Mouse (Mus musculus): Measurements from ENCODE around the gene Slc6a9. TPM values are rescaled to one million over a fixed set of nuclear protein-coding genes. Genes with fewer than 3 reads are reported as not detected.

Gene Slc6a9
- total RNA-seq, 2 experiments from 2014 or later, result 8.6 to 9.2 TPM

DNA sequence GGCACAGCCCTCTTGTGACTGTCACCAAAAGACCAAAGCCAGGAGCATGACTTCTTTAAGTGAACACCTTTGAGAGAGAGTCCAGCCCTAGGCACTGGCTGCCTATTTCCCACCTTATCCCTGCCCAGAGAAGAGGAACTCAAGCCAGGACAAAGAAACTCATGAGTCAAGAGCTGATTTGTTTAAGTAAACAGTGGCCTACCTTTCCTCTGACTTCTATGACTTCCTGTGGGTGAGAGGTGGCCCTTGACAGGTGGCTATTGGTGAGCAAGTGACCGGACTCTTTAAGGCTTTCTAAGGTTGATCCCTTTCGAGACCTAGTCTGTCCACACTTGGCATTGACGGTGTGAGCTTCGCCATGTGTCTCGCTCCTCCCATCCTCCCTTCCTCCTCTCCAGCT, 6.5 kb downstream of the Slc6a9 start:
- no peak for DNase-seq

GRCm38 (mm10) chr4:117841566-117841965, 7.3 kb downstream of the Slc6a9 start:
- DNase-seq, result no peak

- no peak for DNase-seq
These were observed 8.8 kb downstream of the Slc6a9 start for GRCm38 (mm10) chr4:117843101-117843500.

DNA sequence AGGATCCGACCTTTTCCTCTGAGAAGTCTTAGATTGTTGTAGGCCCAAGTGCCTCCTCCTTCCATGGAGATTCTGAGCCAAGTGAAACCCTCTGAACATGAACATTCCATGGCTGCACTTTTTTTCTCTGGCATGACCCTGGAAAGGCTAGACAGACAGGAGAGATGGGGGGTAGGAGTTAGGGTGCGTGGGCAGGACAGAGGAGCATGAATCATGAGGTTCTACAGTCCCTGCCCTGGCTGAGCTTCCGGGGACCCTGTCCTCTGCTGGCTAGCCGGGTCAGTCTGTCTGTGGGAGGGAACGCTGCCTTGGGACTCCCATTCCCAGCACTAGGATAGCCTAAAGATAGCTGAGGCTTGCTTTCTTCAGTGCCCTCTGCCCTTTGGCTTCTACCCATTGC, 10.2 kb downstream of the Slc6a9 start:
- no peak for DNase-seq

GRCm38 (mm10) chr4:117845316-117845715, 11.0 kb downstream of the Slc6a9 start:
- DNase-seq, result no peak

DNA sequence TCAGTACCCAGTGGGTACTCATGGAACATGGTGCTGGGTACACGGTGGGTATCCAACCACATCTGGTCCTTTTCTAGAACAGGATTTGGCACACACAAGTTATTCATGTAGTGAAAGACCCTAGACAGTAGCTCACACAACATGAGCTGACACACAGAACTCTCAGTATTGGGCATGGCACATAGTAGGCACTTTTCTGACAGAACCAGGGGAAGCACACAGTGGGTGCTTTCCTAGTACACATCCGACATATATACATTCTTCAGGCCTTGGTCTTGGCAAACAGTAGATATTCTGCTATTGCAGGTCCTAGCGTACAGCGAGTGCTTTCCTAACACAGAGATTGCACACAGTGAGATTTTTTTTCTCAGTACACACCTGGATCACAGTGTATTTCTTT, 12.0 kb downstream of the Slc6a9 start:
- DNase-seq, result no peak

DNA sequence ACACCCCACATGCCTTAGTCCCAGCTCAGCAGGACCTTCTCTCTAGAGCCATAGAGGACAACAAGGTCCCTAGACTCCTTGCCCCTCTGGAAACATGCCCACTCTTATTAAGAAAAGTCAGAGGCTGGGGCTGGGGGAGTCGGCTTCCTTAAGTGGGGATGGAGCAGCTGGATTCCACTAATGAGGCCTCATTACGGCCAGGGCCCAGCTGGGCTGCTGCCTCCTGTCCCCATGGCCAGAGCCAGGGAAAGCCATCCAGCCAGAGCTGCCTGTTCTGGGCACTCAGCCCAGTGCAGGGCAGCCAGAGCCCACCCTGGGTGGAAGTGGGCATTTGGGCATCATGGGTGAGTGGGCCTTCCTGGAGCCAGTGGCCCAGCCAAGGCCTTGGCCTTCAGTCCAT, 12.7 kb downstream of the Slc6a9 start:
- no peak for DNase-seq

DNA sequence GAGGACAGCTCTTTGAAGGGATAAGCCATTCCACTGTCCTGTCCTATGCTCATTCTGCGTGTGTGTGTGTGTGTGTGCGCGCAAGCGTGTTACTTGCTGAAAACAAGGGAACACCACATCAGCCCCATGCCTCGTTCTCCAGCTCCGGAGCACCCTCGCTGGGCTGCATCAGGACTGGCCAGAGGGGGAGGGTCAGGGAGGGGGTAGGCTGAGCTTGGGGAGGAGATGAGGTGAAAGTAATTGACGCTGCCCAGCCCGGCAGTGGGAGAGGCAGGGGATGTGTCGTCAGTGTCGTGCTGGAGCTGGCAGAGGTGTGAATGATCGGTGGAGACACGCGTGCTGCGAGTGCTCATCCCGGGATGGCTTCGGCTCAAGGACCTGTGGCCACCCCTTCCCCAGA, 14.8 kb downstream of the Slc6a9 start:
- no peak for DNase-seq

DNA sequence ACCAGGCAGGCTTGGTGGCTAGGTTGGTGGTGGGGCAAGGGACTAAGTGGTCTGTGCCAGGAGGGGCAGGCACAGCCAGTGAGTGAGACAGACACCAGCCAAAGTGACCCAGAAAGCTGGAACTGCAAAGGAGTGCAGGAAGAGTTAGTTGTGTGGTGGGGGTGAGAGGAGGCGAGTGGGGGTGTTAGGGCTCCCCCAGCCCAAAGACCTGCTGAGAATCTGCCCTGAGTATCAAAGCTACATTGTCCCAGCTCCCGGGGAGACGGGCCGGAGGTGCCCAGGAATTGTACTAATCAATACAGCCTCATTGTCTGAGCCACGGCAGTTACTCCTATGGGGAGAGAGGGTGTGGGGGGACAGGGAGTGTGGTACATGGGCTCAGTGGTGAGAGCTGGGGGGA, 15.2 kb downstream of the Slc6a9 start:
- no peak for DNase-seq

DNA sequence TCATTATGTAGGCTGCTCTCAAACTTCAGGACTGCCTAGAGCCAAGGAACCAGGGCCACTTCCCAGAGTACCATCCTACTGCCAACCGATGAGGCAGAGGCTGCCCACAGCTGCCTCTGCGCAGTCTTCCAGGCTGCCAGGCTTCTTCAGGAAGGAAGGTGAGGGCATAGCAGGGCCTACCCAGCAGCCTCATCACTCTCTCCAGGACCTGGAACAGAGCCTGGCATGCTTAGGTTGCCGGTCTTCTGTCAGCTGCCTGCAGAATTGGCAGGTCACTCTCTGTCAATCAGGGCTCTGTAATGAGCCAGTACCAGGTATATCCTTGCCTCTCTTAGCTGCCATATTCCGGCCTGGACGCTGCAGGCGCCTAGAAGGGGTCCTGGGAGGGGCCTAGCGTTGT, 15.9 kb downstream of the Slc6a9 start:
- DNase-seq, result no peak

GRCm38 (mm10) chr4:117850871-117851270, 16.6 kb downstream of the Slc6a9 start:
- DNase-seq, result peak; percentile 56

- no peak for DNase-seq
These were observed 18.0 kb downstream of the Slc6a9 start for GRCm38 (mm10) chr4:117852152-117852868.

DNA sequence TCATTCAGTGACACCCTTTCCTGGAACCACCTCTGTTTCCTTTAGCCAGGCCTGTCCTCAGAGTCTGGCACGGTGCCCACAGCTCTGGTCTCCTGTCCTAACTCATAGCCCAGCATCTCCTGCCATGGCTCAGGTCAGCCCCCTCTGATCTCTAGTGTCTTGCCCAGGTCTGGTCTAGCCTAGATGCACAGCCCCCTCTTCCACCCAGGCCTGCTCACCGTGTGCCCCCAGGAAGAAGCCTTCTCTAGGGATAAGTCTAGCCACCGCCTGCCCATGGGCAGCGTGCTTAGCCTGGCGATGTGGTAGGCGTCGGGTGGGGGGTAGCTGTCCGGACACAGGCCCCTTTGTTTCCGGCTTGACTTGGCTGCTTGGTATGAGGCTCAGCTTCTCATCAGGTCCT, 20.8 kb downstream of the Slc6a9 start:
- peak; percentile 52 for DNase-seq

- DNase-seq, result peak; percentile 82
These were observed 24.5 kb downstream of the Slc6a9 start for GRCm38 (mm10) chr4:117858794-117859193.

- DNase-seq, result no peak
These were observed 26.3 kb downstream of the Slc6a9 start for GRCm38 (mm10) chr4:117860570-117860969.

DNA sequence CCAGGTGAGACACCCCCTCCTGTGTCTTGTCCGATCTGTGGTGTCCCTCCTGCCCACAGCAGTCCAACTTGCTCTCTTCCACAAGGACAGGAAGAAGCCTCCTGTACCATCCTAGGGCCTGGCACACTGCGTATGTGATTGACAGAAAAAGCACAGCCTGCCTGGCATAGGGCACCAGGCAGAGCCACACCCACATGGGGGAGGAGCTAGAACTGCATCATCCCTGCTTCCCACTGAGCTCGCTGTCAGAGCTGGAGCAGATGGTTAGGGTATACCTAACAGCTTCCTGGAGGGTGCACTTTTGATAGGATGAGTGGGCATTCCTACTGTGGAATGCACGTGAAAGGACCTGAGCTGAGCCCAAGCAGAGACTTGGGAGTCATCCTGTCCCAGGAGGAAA, 28.5 kb downstream of the Slc6a9 start:
- peak; percentile 44 for DNase-seq

DNA sequence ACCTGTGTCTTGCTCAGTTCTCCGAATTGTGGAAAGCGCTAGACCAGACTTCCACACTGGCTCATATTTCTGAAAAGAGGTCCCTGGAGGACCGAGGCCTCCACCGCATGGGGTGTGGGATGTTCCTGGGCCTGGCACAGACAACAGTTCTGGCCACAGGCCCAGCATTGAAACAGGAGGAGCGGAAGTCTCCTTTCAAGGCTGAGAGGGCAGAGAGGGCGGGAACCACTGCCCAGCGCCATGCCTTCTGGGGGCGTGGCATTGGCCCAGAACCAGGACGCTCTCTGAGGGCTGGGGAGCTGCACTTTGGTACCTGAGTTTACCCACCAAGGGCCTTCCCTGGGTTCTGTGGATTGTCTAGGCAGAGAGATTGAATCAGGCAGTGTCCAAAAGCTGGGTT, 31.8 kb downstream of the Slc6a9 start:
- peak; percentile 93 for DNase-seq

DNA sequence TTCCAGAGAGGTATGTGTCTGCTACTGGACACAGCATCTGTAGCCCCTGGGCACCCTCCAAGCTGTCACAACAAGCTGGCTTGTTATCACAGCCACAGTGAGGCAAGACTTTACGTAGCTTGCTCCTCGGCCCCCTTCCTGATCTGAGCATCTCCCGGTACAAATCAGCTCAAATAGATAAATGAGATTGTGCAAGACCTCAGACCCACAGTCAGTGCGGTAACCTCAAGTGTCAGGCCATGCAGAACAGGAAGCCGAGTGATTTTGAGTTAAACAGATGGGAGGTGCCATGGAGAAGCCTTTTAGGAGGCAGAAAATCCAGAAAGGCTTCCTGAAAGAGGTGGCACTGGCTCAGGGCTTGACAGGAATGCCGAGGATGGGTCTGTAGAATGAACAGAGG, 32.7 kb downstream of the Slc6a9 start:
- DNase-seq, result no peak

- DNase-seq, result peak; percentile 81
These were observed 33.5 kb downstream of the Slc6a9 start for GRCm38 (mm10) chr4:117867823-117868222.

GRCm38 (mm10) chr4:117869317-117869716, 35.0 kb downstream of the Slc6a9 start:
- DNase-seq, result no peak

GRCm38 (mm10) chr4:117870437-117870836, 36.1 kb downstream of the Slc6a9 start:
- DNase-seq, result no peak

- DNase-seq, result no peak
These were observed 37.5 kb downstream of the Slc6a9 start for GRCm38 (mm10) chr4:117871787-117872186.

GRCm38 (mm10) chr4:117872471-117872886, 38.2 kb downstream of the Slc6a9 start, which contains the start of gene Ccdc24:
Gene Ccdc24 (minus strand): TSS chr4:117872557.
- DNase-seq, result peak; percentile 35

- DNase-seq, result peak; percentile 41
These were observed 39.3 kb downstream of the Slc6a9 start for GRCm38 (mm10) chr4:117873615-117874014.

GRCm38 (mm10) chr4:117878301-117878700, 44.0 kb downstream of the Slc6a9 start:
- no peak for DNase-seq

All from adrenal gland, postnatal 10 days (tissue).